Mouse (Mus musculus) right cerebral cortex, adult 18-20 months (tissue): ENCODE data around the gene Slc16a1.
A peak's percentile ranks its signal among the peaks of the same experiment; 100 is the strongest.
"Not testable (repeated sequence)": the region's sequence is repeated elsewhere in the genome, so short reads cannot be mapped to it uniquely, and the experiment has no call there.

ENCODE experiments used
- DNase-seq: peaks from one replicate; pipeline ENCODE4 v3.0.0; 2022; ENCODE audit warnings: mixed read lengths

The Slc16a1 gene

GRCm38 (mm10) chr3:104675258-104675851 lies 36.9 kb downstream of the Slc16a1 start:
- peak; percentile 73 for DNase-seq

GRCm38 (mm10) chr3:104677781-104678180 lies 39.3 kb downstream of the Slc16a1 start:
- DNase-seq: no peak

GRCm38 (mm10) chr3:104678826-104679225 lies 40.4 kb downstream of the Slc16a1 start:
- DNase-seq: no peak

GRCm38 (mm10) chr3:104682671-104683504 lies 44.4 kb downstream of the Slc16a1 start:
- DNase-seq: peak; percentile 48

- peak; percentile 65 for DNase-seq
Observed at GRCm38 (mm10) chr3:104700751-104701335, 62.4 kb downstream of the Slc16a1 start.

- DNase-seq: no peak
Observed at GRCm38 (mm10) chr3:104701761-104702160, 63.3 kb downstream of the Slc16a1 start.

GRCm38 (mm10) chr3:104703941-104704340 lies 65.5 kb downstream of the Slc16a1 start:
- no peak for DNase-seq

GRCm38 (mm10) chr3:104706446-104706845 lies 68.0 kb downstream of the Slc16a1 start:
- DNase-seq: no peak

- not testable (repeated sequence) for DNase-seq
Observed at GRCm38 (mm10) chr3:104706951-104707771, 68.7 kb downstream of the Slc16a1 start.

GRCm38 (mm10) chr3:104707772-104708144 lies 69.3 kb downstream of the Slc16a1 start:
- DNase-seq: not testable (repeated sequence)
